Comparison of ENCODE assay signal across 25 mouse cellular contexts in the genomic region with DNA sequence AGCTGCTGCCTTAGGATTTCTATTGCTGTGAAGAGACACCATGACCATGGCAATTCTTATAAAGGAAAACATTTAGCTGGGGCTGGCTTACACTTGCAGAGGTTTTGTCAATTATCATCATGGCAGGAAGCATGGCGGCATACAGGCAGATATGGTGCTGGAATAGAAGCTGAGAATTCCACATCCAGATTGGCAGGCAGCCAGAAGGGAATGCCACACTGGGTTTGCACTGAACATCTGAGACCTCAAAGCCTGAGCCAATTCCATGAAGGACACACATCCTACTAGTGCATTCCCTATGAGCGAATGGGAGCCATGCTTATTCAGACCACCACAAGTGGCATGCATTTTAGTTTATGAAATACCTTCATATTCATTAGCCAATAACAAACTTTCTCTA.
"Had no signal": no experiment of that assay in that cellular context is flagged by ENCODE, and none has a peak within 500 bp of the region (broad histone marks: within the 10 kb centered on the region; RNA-seq: fewer than 3 reads in every experiment).

No protein-coding gene starts in this region.

- ATAC-seq: hindbrain, postnatal 0 days; intestine, embryonic 16.5 days; liver, postnatal 0 days had no signal

- H3K27me3 ChIP-seq: heart, embryonic 12.5 days; hindbrain, embryonic 13.5 days; hindbrain, embryonic 15.5 days; limb, embryonic 12.5 days; liver, embryonic 13.5 days; liver, embryonic 15.5 days had no signal

- H3K36me3 ChIP-seq: heart, embryonic 10.5 days; heart, embryonic 12.5 days; hindbrain, embryonic 13.5 days; hindbrain, embryonic 15.5 days; limb, embryonic 10.5 days; limb, embryonic 12.5 days; liver, embryonic 13.5 days; liver, embryonic 15.5 days had no signal

- H3K4me1 ChIP-seq: hindbrain, embryonic 15.5 days; liver, embryonic 13.5 days; liver, embryonic 15.5 days had no signal

- H3K9ac ChIP-seq: heart, embryonic 12.5 days; hindbrain, embryonic 13.5 days; hindbrain, embryonic 15.5 days; limb, embryonic 12.5 days; liver, embryonic 13.5 days; liver, embryonic 15.5 days; liver, postnatal 0 days had no signal

- H3K27ac ChIP-seq: heart, embryonic 10.5 days; hindbrain, embryonic 13.5 days; hindbrain, embryonic 15.5 days; hindbrain, postnatal 0 days; layer of hippocampus, adult 2 months; left cerebral cortex, adult 2 months; limb, embryonic 10.5 days; limb, embryonic 12.5 days; liver, embryonic 13.5 days; liver, embryonic 15.5 days had no signal

- H3K4me2 ChIP-seq: heart, embryonic 12.5 days; hindbrain, embryonic 13.5 days; hindbrain, embryonic 15.5 days; limb, embryonic 12.5 days; liver, embryonic 11.5 days; liver, embryonic 13.5 days; liver, embryonic 15.5 days had no signal

- DNase-seq: gastrocnemius, postnatal 14 days; gastrocnemius, postnatal 36 days; heart, adult 18-20 months; heart, postnatal 10 days; kidney, adult 11 months; kidney, adult 2 months; kidney, adult 9 months; kidney, postnatal 10 days; kidney, postnatal 25 days; kidney, postnatal 4 days; liver; liver, embryonic 13.5 days; liver, postnatal 0 days had no signal

- H3K9me3 ChIP-seq: heart, embryonic 10.5 days; heart, embryonic 12.5 days; hindbrain, embryonic 13.5 days; hindbrain, embryonic 15.5 days; limb, embryonic 10.5 days; limb, embryonic 12.5 days; liver, embryonic 13.5 days; liver, embryonic 15.5 days had no signal

- H3K4me3 ChIP-seq: heart, embryonic 10.5 days; heart, embryonic 12.5 days; hindbrain, embryonic 13.5 days; hindbrain, embryonic 15.5 days; layer of hippocampus, adult 2 months; left cerebral cortex, adult 2 months; limb, embryonic 10.5 days; limb, embryonic 12.5 days; liver, embryonic 13.5 days; liver, embryonic 15.5 days had no signal
